Mouse (Mus musculus) heart, postnatal 0 days (tissue): ENCODE measurements around the gene Tgoln1.

Experiments
- CTCF ChIP-seq: IDR thresholded peaks from 2 replicates; pipeline ENCODE4 v1.5.1; 2016; ENCODE audit warnings: antibody characterized with exemption, control low read depth, low read depth
- EP300 ChIP-seq: IDR thresholded peaks from 2 replicates; pipeline ENCODE4 v1.6.1; 2016; ENCODE audit warnings: antibody characterized with exemption, low read depth

DNA sequence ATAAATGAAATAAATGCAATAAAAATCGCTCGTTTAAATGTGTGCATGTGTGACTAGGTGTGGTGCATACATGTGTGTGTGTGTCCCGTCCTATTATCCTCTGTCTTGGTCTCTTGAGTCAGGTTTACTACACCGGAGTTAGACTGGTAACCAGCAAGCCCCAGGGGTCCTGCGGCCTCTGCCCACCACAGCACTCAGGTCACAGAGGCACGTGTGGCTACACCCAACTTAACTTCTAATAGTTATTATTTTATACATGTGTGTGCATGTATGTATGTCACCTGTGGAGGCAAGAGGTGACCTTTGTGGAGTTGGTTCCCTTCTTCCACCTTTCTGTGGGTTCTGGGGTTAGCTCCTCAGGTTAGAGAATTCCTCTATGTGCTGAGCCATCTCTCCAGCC is 37.6 kb upstream of the Tgoln1 start:
- TF ChIP-seq CTCF (no peak), EP300 (no peak)
